ENCODE assay signal across 8 mouse cellular contexts in genomic region chr5:141243253-141243965, GRCm38 (mm10). TPM values are rescaled to one million over a fixed set of nuclear protein-coding genes. Genes with fewer than 3 reads are reported as not detected.
A peak's percentile ranks its signal among the peaks of the same experiment; 100 is the strongest.
DNase-seq lines count a peak whose midpoint lies in the region; ATAC-seq and TF ChIP-seq lines count a peak whose summit lies in the region.

No protein-coding gene starts in this region.

- peak overlapping the region; percentile 72 for H3K4me3 ChIP-seq in embryonic facial prominence, embryonic 13.5 days
- H3K4me3 ChIP-seq in hindbrain, postnatal 0 days (ENCODE audit: low read length): peak overlapping the region; percentile 70

- peak overlapping the region; percentile 64 for H3K9ac ChIP-seq in embryonic facial prominence, embryonic 13.5 days
- peak overlapping the region; percentile 19; the same call in 1 of the 2 replicates for H3K9ac ChIP-seq in hindbrain, postnatal 0 days (replicated peaks; ENCODE audit: low read length)

- H3K27me3 ChIP-seq in embryonic facial prominence, embryonic 13.5 days: peaks cover 53% of the 10 kb centered on the region
- H3K27me3 ChIP-seq in hindbrain, postnatal 0 days (ENCODE audit: insufficient read depth, low read length): peaks cover 13% of the 10 kb centered on the region; the same call in 1 of the 2 replicates

- DNase-seq in cerebellum, postnatal 14 days: peak; percentile 22 to 25
- DNase-seq in CD4-positive, CD25-positive, alpha-beta regulatory T cell, adult 2 months (ENCODE audit: low read depth, low spot score): peak; percentile 36
- DNase-seq in hindbrain, postnatal 0 days (ENCODE audit: low spot score): peak; percentile 37
- peak; percentile 25 for DNase-seq in mesoderm, embryonic 11.5 days (ENCODE audit: low read depth, low spot score)
- no peak for DNase-seq in spleen, postnatal 4 days (ENCODE audit: low spot score in 2 of 2)

- 3% methylated on average over 33 of the region's 33 CpGs for WGBS in embryonic facial prominence, embryonic 13.5 days
- 3% methylated on average over 33 of the region's 33 CpGs for WGBS in hindbrain, postnatal 0 days

- H3K4me1 ChIP-seq in embryonic facial prominence, embryonic 13.5 days: peaks cover 36% of the 10 kb centered on the region
- peaks cover 19% of the 10 kb centered on the region for H3K4me1 ChIP-seq in hindbrain, postnatal 0 days (ENCODE audit: insufficient read depth, low read length)

- H3K36me3 ChIP-seq in embryonic facial prominence, embryonic 13.5 days: no peaks in the 10 kb centered on the region
- H3K36me3 ChIP-seq in hindbrain, postnatal 0 days (ENCODE audit: insufficient read depth, low read length): no peaks in the 10 kb centered on the region

- peak overlapping the region; percentile 96 for H3K4me2 ChIP-seq in embryonic facial prominence, embryonic 13.5 days
- H3K4me2 ChIP-seq in hindbrain, postnatal 0 days (ENCODE audit: low read depth, low read length): peak overlapping the region; percentile 92

- H3K9me3 ChIP-seq in embryonic facial prominence, embryonic 13.5 days: no peaks in the 10 kb centered on the region
- H3K9me3 ChIP-seq in hindbrain, postnatal 0 days (ENCODE audit: low read length): no peaks in the 10 kb centered on the region

- TF ChIP-seq CTCF in hindbrain, postnatal 0 days (IDR thresholded peaks at IDR 0.05; ENCODE audit: low read depth): no peak

- ATAC-seq in cerebellum, adult (ENCODE audit: insufficient number of reproducible peaks, low FRiP score, low TSS enrichment): no peak
- ATAC-seq in embryonic facial prominence, embryonic 13.5 days (ENCODE audit: insufficient number of reproducible peaks, insufficient read depth, low FRiP score, low TSS enrichment, low read depth): no peak
- no peak for ATAC-seq in hindbrain, postnatal 0 days
- ATAC-seq in megakaryocyte-erythroid progenitor cell, adult 5-6 weeks (replicated peaks; ENCODE audit: low FRiP score, low TSS enrichment, poor library complexity, severe bottlenecking): no peak

- H3K27ac ChIP-seq in embryonic facial prominence, embryonic 13.5 days: no peak overlapping the region
- no peak overlapping the region for H3K27ac ChIP-seq in hindbrain, postnatal 0 days

RNA-seq across cellular contexts. Expression of gene Sdk1, which starts 2.1 kb away (rescaled TPM):
- polyA plus RNA-seq in embryonic facial prominence, embryonic 13.5 days (2015; fragmentation: Nextera tagmentation; extraction: Ambion mirVana): 1.9 and 2.3 TPM in 2 replicates
- 14.2 and 58.4 TPM in 2 replicates for total RNA-seq in hindbrain, postnatal 0 days (2014; rRNA removed)
- polyA plus RNA-seq in hindbrain, postnatal 0 days (2015; fragmentation: Nextera tagmentation; extraction: Ambion mirVana): 1.9 and 2.2 TPM in 2 replicates
- total RNA-seq in megakaryocyte-erythroid progenitor cell, adult 5-6 weeks (2014; fragmentation: Nextera tagmentation): not detected in 2 replicates
- total RNA-seq in megakaryocyte-erythroid progenitor cell, adult 5-6 weeks (2017): not detected in 2 replicates

Comparison
In these comparisons a context has a peak if more than half of its experiments do, and no peak if none do; other contexts are left out.
1. DNase-seq: peak in cerebellum, postnatal 14 days (2 of 2), CD4-positive, CD25-positive, alpha-beta regulatory T cell, adult 2 months (single experiment), hindbrain, postnatal 0 days (single experiment) and mesoderm, embryonic 11.5 days (single experiment); none in spleen, postnatal 4 days (0 of 2).
2. RNA of gene Sdk1, which starts 2.1 kb away (total RNA-seq): 14.2 to 58.4 TPM in hindbrain, postnatal 0 days; not detected in megakaryocyte-erythroid progenitor cell, adult 5-6 weeks; every median in the first group is over 10 times any median in the second.